Mouse (Mus musculus): ENCODE data around the gene Adamts12. TPM values are rescaled to one million over a fixed set of nuclear protein-coding genes. Genes with fewer than 3 reads are reported as not detected.

Gene Adamts12
- polyA plus RNA-seq, 1 experiment from 2014 or later = 0.72 TPM

GRCm38 (mm10) chr15:11118371-11118770 is 53.8 kb downstream of the Adamts12 start:
- ATAC-seq = no peak
- H3K9me3 ChIP-seq (replicated peaks) = no peaks in the 10 kb centered on the region
- H3K4me1 ChIP-seq = 0 out of 2 replicates have a peak, but pooled peaks cover 5% of the 10 kb centered on the region
- H3K9ac ChIP-seq = no peak overlapping the region
- H3K36me3 ChIP-seq (ENCODE audit: poor library complexity, severe bottlenecking) = no peaks in the 10 kb centered on the region
- no peak overlapping the region for H3K4me3 ChIP-seq
- no peak overlapping the region for H3K4me2 ChIP-seq
- H3K27me3 ChIP-seq = no peaks in the 10 kb centered on the region
- H3K27ac ChIP-seq = no peak overlapping the region

- Histone ChIP-seq H3K36me3 (ENCODE audit: poor library complexity, severe bottlenecking) (no peaks in the 10 kb centered on the region), H3K9ac (no peak overlapping the region), H3K27me3 (no peaks in the 10 kb centered on the region), H3K4me1 (no peaks in the 10 kb centered on the region), H3K27ac (no peak overlapping the region), H3K4me2 (no peak overlapping the region), H3K4me3 (no peak overlapping the region), H3K9me3 (replicated peaks) (no peaks in the 10 kb centered on the region)
- WGBS = 9% methylated on average over 1 of the region's 1 CpGs
- peak; percentile 73 for ATAC-seq
Measured at GRCm38 (mm10) chr15:11121721-11122120, 57.1 kb downstream of the Adamts12 start.

- H3K9ac ChIP-seq = no peak overlapping the region
- H3K36me3 ChIP-seq (ENCODE audit: poor library complexity, severe bottlenecking) = no peaks in the 10 kb centered on the region
- H3K27me3 ChIP-seq = no peaks in the 10 kb centered on the region
- H3K9me3 ChIP-seq (replicated peaks) = no peaks in the 10 kb centered on the region
- no peak overlapping the region for H3K27ac ChIP-seq
- H3K4me3 ChIP-seq = no peak overlapping the region
- H3K4me1 ChIP-seq = no peaks in the 10 kb centered on the region
- no peak for ATAC-seq
- no peak overlapping the region for H3K4me2 ChIP-seq
Measured at GRCm38 (mm10) chr15:11125361-11125760, 60.8 kb downstream of the Adamts12 start.

- no peak overlapping the region for H3K27ac ChIP-seq
- H3K9me3 ChIP-seq (replicated peaks) = no peaks in the 10 kb centered on the region
- ATAC-seq = no peak
- 76% methylated on average over 6 of the region's 6 CpGs for WGBS
- H3K36me3 ChIP-seq (ENCODE audit: poor library complexity, severe bottlenecking) = no peaks in the 10 kb centered on the region
- no peaks in the 10 kb centered on the region for H3K27me3 ChIP-seq
- H3K4me1 ChIP-seq = no peaks in the 10 kb centered on the region
- no peak overlapping the region for H3K9ac ChIP-seq
- H3K4me3 ChIP-seq = no peak overlapping the region
- H3K4me2 ChIP-seq = no peak overlapping the region
Measured at GRCm38 (mm10) chr15:11128457-11128856, 63.9 kb downstream of the Adamts12 start.

GRCm38 (mm10) chr15:11132586-11133558 is 68.3 kb downstream of the Adamts12 start:
- H3K4me1 ChIP-seq = no peaks in the 10 kb centered on the region
- no peaks in the 10 kb centered on the region for H3K9me3 ChIP-seq (replicated peaks)
- H3K27ac ChIP-seq = no peak overlapping the region
- H3K4me2 ChIP-seq = no peak overlapping the region
- no peak overlapping the region for H3K4me3 ChIP-seq
- 90% methylated on average over 5 of the region's 5 CpGs for WGBS
- no peak for ATAC-seq
- H3K36me3 ChIP-seq (ENCODE audit: poor library complexity, severe bottlenecking) = no peaks in the 10 kb centered on the region
- no peak overlapping the region for H3K9ac ChIP-seq
- H3K27me3 ChIP-seq = no peaks in the 10 kb centered on the region

- Histone ChIP-seq H3K4me1 (no peaks in the 10 kb centered on the region), H3K4me2 (no peak overlapping the region), H3K9me3 (replicated peaks) (no peaks in the 10 kb centered on the region), H3K4me3 (no peak overlapping the region), H3K9ac (no peak overlapping the region), H3K27ac (no peak overlapping the region), H3K36me3 (ENCODE audit: poor library complexity, severe bottlenecking) (no peaks in the 10 kb centered on the region), H3K27me3 (no peaks in the 10 kb centered on the region)
- ATAC-seq = no peak
- 69% methylated on average over 3 of the region's 3 CpGs for WGBS
Measured at GRCm38 (mm10) chr15:11145581-11145980, 81.0 kb downstream of the Adamts12 start.

- Histone ChIP-seq H3K36me3 (ENCODE audit: poor library complexity, severe bottlenecking) (no peaks in the 10 kb centered on the region), H3K27ac (no peak overlapping the region), H3K27me3 (no peaks in the 10 kb centered on the region), H3K4me1 (no peaks in the 10 kb centered on the region), H3K9ac (no peak overlapping the region), H3K9me3 (replicated peaks) (no peaks in the 10 kb centered on the region), H3K4me3 (no peak overlapping the region), H3K4me2 (no peak overlapping the region)
- ATAC-seq = no peak
- 83% methylated on average over 6 of the region's 6 CpGs for WGBS
Measured at GRCm38 (mm10) chr15:11159386-11159785, 94.8 kb downstream of the Adamts12 start.

- no peak overlapping the region for H3K9ac ChIP-seq
- no peak overlapping the region for H3K4me2 ChIP-seq
- no peak for ATAC-seq
- WGBS = 63% methylated on average over 2 of the region's 2 CpGs
- H3K4me3 ChIP-seq = no peak overlapping the region
- no peaks in the 10 kb centered on the region for H3K4me1 ChIP-seq
- H3K27ac ChIP-seq = no peak overlapping the region
- no peaks in the 10 kb centered on the region for H3K36me3 ChIP-seq (ENCODE audit: poor library complexity, severe bottlenecking)
- H3K27me3 ChIP-seq = no peaks in the 10 kb centered on the region
- H3K9me3 ChIP-seq (replicated peaks) = no peaks in the 10 kb centered on the region
Measured at GRCm38 (mm10) chr15:11160759-11161158, 96.2 kb downstream of the Adamts12 start.

GRCm38 (mm10) chr15:11165883-11166282 is 101.3 kb downstream of the Adamts12 start:
- H3K9me3 ChIP-seq (replicated peaks) = no peaks in the 10 kb centered on the region
- no peak overlapping the region for H3K4me2 ChIP-seq
- H3K9ac ChIP-seq = no peak overlapping the region
- H3K27ac ChIP-seq = no peak overlapping the region
- H3K4me1 ChIP-seq = no peaks in the 10 kb centered on the region
- 83% methylated on average over 3 of the region's 3 CpGs for WGBS
- H3K27me3 ChIP-seq = no peaks in the 10 kb centered on the region
- H3K36me3 ChIP-seq (ENCODE audit: poor library complexity, severe bottlenecking) = no peaks in the 10 kb centered on the region
- no peak for ATAC-seq
- H3K4me3 ChIP-seq = no peak overlapping the region

- no peaks in the 10 kb centered on the region for H3K9me3 ChIP-seq (replicated peaks)
- H3K36me3 ChIP-seq (ENCODE audit: poor library complexity, severe bottlenecking) = no peaks in the 10 kb centered on the region
- WGBS = 97% methylated on average over 7 of the region's 7 CpGs
- no peak overlapping the region for H3K4me2 ChIP-seq
- H3K4me3 ChIP-seq = no peak overlapping the region
- H3K27ac ChIP-seq = no peak overlapping the region
- no peak for ATAC-seq
- H3K27me3 ChIP-seq = no peaks in the 10 kb centered on the region
- no peak overlapping the region for H3K9ac ChIP-seq
- H3K4me1 ChIP-seq = peaks cover 3% of the 10 kb centered on the region; the same call in 1 of the 2 replicates
Measured at GRCm38 (mm10) chr15:11173884-11174470, 109.4 kb downstream of the Adamts12 start.

- no peak overlapping the region for H3K27ac ChIP-seq
- H3K9ac ChIP-seq = no peak overlapping the region
- no peak overlapping the region for H3K4me3 ChIP-seq
- H3K36me3 ChIP-seq (ENCODE audit: poor library complexity, severe bottlenecking) = no peaks in the 10 kb centered on the region
- H3K27me3 ChIP-seq = no peaks in the 10 kb centered on the region
- no peak overlapping the region for H3K4me2 ChIP-seq
- 87% methylated on average over 13 of the region's 13 CpGs for WGBS
- peaks cover 3% of the 10 kb centered on the region; the same call in 1 of the 2 replicates for H3K4me1 ChIP-seq
- no peak for ATAC-seq
- H3K9me3 ChIP-seq (replicated peaks) = no peaks in the 10 kb centered on the region
Measured at GRCm38 (mm10) chr15:11174842-11175241, 110.3 kb downstream of the Adamts12 start.

- H3K36me3 ChIP-seq (ENCODE audit: poor library complexity, severe bottlenecking) = no peaks in the 10 kb centered on the region
- ATAC-seq = peak; percentile 59; the same call in 1 of the 2 replicates
- 30% methylated on average over 9 of the region's 9 CpGs for WGBS
- no peak overlapping the region for H3K4me3 ChIP-seq
- no peak overlapping the region for H3K4me2 ChIP-seq
- no peaks in the 10 kb centered on the region for H3K27me3 ChIP-seq
- no peak overlapping the region for H3K27ac ChIP-seq
- no peak overlapping the region for H3K9ac ChIP-seq
- H3K4me1 ChIP-seq = peaks cover 3% of the 10 kb centered on the region; the same call in 1 of the 2 replicates
- H3K9me3 ChIP-seq (replicated peaks) = no peaks in the 10 kb centered on the region
Measured at GRCm38 (mm10) chr15:11177448-11177847, 112.9 kb downstream of the Adamts12 start.

All from forebrain, embryonic 13.5 days (tissue).